Mouse (Mus musculus): Measurements from ENCODE around the gene Tsga10. TPM values are rescaled to one million over a fixed set of nuclear protein-coding genes. Genes with fewer than 3 reads are reported as not detected.
A peak's percentile ranks its signal among the peaks of the same experiment; 100 is the strongest.

The Tsga10 gene
- polyA plus RNA-seq, 1 experiment from 2014 or later = 19.1 TPM

DNA sequence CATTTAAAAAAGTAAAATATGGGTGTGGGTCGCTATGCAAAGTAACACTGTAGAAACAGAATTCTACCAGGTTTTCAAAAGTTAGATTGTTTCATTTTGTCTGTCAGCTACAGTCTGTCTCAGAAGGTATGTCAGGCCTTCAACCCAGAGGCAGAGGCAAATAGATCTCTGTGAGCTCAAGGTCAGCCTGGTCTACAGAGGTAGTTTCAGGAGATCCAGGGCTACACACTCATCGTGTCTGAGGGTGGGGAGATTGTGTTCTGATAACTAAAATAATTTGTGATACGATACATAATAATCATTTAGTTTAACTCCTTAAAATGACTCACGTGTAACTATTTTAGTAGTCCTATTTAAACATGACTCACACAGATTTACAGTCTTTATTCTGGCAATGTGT is 6.9 kb upstream of the Tsga10 start:
- H3K27me3 ChIP-seq = peaks cover 14% of the 10 kb centered on the region
- H3K36me3 ChIP-seq = peaks cover 34% of the 10 kb centered on the region
- ATAC-seq (ENCODE audit: low read depth) = no peak
- no peak overlapping the region for H3K27ac ChIP-seq (replicated peaks)
- H3K4me2 ChIP-seq = peak overlapping the region; percentile 78
- H3K4me3 ChIP-seq = peak overlapping the region; percentile 54; the same call in 1 of the 2 replicates
- no peak overlapping the region for H3K9ac ChIP-seq
- peaks cover 10% of the 10 kb centered on the region; the same call in 1 of the 2 replicates for H3K9me3 ChIP-seq
- H3K4me1 ChIP-seq (replicated peaks) = peaks cover 15% of the 10 kb centered on the region
- 95% methylated on average over 4 of the region's 4 CpGs for WGBS

DNA sequence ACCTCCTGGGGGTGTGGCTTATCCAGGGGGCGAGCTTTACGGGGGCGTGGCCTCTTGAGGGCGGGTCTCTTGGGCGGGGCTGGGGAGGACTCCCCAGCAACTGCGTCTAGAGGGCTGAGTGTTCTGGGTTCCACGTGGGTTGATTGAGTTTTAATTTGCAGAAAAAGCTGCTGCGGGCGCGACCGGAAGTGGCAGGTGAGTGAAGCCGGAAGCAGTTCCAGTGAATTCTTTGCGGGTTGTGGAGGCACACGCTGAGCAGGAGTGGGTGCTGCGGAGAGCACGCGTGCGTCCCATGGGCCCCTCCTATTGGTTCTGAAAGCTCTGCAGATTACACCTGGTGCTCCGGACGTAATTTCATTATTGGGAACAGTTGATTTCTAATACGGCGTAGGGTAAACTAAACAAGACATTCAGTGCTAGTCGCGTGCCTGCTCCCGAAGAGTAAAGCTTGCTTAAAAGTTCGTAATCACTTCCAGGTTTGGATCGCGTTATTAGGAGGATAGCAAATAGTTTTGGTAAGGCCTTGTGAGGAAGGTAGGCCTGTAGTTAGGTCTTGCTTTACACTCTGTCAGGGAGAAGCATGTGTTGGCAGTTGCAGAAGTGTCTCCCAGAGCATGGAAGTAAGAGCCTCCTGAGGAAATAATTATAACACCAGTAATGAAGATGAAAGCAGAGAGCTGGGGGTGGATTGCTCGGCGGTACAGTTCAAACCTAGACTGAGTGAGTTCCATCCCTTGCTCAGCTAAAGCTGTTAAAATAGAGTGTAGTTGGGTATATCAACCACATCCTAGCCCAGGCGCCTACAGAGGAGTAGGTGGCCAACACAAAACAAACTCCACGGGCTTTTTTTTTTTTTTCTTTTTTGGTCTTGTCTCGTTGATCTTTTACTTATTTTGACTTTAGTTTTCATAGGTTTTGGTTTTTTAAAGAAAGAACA is 6.2 kb upstream of the Tsga10 start:
- Histone ChIP-seq H3K9ac (peak overlapping the region; percentile 66), H3K36me3 (peaks cover 26% of the 10 kb centered on the region), H3K27me3 (peaks cover 14% of the 10 kb centered on the region), H3K4me1 (replicated peaks) (peaks cover 15% of the 10 kb centered on the region), H3K9me3 (peaks cover 10% of the 10 kb centered on the region; the same call in 1 of the 2 replicates), H3K27ac (replicated peaks) (peak overlapping the region; percentile 59), H3K4me2 (peak overlapping the region; percentile 78), H3K4me3 (peak overlapping the region; percentile 54)
- ATAC-seq (ENCODE audit: low read depth) = peak; percentile 87
- WGBS = 7% methylated on average over 33 of the region's 33 CpGs

DNA sequence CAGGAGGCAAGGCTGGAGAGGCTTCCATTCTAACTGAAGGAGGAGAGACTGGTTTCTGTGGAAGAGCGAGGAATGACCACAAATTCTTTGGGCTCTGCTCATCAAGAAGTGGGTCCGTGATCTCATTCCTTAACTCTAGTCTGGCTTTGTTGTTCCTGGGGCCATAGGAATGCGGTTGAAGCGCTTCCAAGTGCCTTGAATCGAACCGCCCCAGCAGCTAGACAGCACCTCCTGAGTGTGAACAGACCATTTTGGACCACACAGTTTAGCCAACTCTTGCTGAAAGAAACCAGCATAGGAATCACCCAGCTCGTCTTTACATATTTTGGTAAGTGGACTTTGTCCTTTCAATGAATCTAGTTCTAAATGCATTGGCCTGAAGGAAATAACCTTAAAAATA is 5.5 kb upstream of the Tsga10 start, which contains the start of gene Lipt1:
TSS of gene Lipt1 (plus strand) at position 35 of the 400 bp plus-strand sequence.
- peak; percentile 46 for ATAC-seq (ENCODE audit: low read depth)
- H3K27me3 ChIP-seq = peaks cover 14% of the 10 kb centered on the region
- 10% methylated on average over 7 of the region's 7 CpGs for WGBS
- H3K27ac ChIP-seq (replicated peaks) = peak within 1 kb of the TSS; percentile 59
- peak within 1 kb of the TSS; percentile 78 for H3K4me2 ChIP-seq
- H3K4me3 ChIP-seq = peak within 1 kb of the TSS; percentile 54
- peaks cover 15% of the 10 kb centered on the region for H3K4me1 ChIP-seq (replicated peaks)
- H3K9ac ChIP-seq = peak within 1 kb of the TSS; percentile 66
- peaks cover 19% of the 10 kb centered on the region for H3K36me3 ChIP-seq
- peaks cover 10% of the 10 kb centered on the region; the same call in 1 of the 2 replicates for H3K9me3 ChIP-seq

- H3K36me3 ChIP-seq = no peaks in the 10 kb centered on the region
- no peak overlapping the region for H3K9ac ChIP-seq
- peaks cover 14% of the 10 kb centered on the region for H3K27me3 ChIP-seq
- H3K4me1 ChIP-seq (replicated peaks) = peaks cover 22% of the 10 kb centered on the region
- H3K4me2 ChIP-seq = no peak overlapping the region
- ATAC-seq (ENCODE audit: low read depth) = no peak
- WGBS = 58% methylated on average over 2 of the region's 2 CpGs
- no peak overlapping the region for H3K27ac ChIP-seq (replicated peaks)
- H3K4me3 ChIP-seq = no peak overlapping the region
- H3K9me3 ChIP-seq = no peaks in the 10 kb centered on the region
Measured at GRCm38 (mm10) chr1:37869362-37869761, 3.1 kb upstream of the Tsga10 start.

DNA sequence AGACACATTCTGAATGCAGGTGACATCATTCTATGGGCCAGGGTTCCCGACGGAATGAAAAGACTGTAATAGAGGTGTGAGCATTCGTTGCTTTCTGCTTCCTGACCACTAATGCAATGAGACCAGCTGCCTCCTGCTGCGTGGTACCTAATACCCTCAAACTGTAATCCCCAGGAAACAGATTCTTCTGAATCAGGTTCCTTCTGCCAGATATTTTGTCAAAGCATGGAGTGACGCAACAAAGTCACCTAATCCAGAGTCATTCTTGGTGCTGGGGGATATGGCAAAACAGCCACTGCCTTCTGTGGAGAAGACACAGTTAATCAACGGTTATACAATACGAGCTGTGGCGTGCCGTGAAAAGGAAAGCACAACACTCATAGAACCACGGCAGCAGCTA is 2.4 kb upstream of the Tsga10 start:
- H3K9me3 ChIP-seq = no peaks in the 10 kb centered on the region
- no peak for ATAC-seq (ENCODE audit: low read depth)
- no peak overlapping the region for H3K4me2 ChIP-seq
- no peak overlapping the region for H3K4me3 ChIP-seq
- H3K9ac ChIP-seq = no peak overlapping the region
- no peak overlapping the region for H3K27ac ChIP-seq (replicated peaks)
- H3K36me3 ChIP-seq = no peaks in the 10 kb centered on the region
- 58% methylated on average over 10 of the region's 10 CpGs for WGBS
- peaks cover 14% of the 10 kb centered on the region for H3K27me3 ChIP-seq
- peaks cover 22% of the 10 kb centered on the region for H3K4me1 ChIP-seq (replicated peaks)

DNA sequence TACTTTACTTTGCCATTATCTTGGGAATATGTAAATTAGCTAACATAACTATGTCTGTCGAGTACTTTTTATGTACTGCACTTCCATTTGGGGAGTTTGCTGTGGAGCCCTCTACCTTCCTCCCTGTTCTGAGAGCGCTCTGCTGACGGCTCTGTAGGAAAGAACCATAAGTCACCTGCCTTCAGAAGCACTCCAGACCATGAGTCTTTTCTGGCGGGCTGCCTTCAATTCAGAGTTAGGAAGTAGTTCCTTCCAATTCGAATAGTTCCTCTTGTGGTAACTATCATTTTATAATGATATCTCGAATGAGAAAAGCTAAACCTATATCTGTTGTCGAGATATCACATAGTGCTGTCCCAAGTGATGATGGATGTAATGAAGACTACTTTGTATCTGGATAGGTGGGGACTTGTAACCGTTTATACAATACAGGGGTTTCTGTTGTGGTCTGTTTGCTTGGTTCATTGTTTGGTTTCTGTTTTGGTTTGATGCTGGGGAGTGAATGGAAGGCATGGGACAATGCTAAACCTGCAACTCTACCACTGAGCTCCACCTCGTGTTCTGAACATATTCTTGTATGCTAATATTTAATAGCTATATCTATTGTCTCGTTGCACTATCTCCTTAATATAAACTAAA is 1.6 kb upstream of the Tsga10 start:
- Histone ChIP-seq H3K27ac (replicated peaks) (no peak overlapping the region), H3K4me1 (replicated peaks) (peaks cover 21% of the 10 kb centered on the region)

DNA sequence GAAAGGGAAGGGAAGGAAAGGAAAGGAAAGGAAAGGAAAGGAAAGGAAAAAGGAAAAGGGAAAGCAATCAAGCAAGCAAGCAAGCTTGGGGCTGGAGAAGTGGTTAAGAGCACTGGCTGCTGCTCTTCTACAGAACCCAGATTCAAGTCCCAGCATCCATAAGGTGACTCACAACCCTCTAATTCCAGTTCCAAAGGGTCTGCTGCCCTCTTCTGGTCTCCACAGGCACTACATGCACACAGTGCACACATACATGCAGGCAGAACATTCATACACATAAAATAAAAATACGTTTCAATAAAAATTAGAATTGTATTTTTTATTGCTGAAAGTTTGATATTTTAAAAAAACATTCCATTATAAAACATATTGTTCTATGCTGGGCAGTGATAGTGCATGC is 827 bp upstream of the Tsga10 start:
- no peak overlapping the region for H3K4me2 ChIP-seq
- 68% methylated on average over 1 of the region's 1 CpGs for WGBS
- no peak overlapping the region for H3K4me3 ChIP-seq
- H3K9me3 ChIP-seq = no peaks in the 10 kb centered on the region
- no peak overlapping the region for H3K9ac ChIP-seq
- ATAC-seq (ENCODE audit: low read depth) = no peak
- H3K4me1 ChIP-seq (replicated peaks) = peaks cover 19% of the 10 kb centered on the region
- H3K27ac ChIP-seq (replicated peaks) = no peak overlapping the region
- H3K36me3 ChIP-seq = no peaks in the 10 kb centered on the region
- peaks cover 14% of the 10 kb centered on the region for H3K27me3 ChIP-seq

More for the DNA sequence above, 1.6 kb upstream of the Tsga10 start:
- no peak overlapping the region for H3K4me2 ChIP-seq
- 74% methylated on average over 10 of the region's 10 CpGs for WGBS
- no peak overlapping the region for H3K4me3 ChIP-seq
- H3K9ac ChIP-seq = no peak overlapping the region
- no peaks in the 10 kb centered on the region for H3K36me3 ChIP-seq
- H3K9me3 ChIP-seq = no peaks in the 10 kb centered on the region
- ATAC-seq (ENCODE audit: low read depth) = no peak
- peaks cover 14% of the 10 kb centered on the region for H3K27me3 ChIP-seq

GRCm38 (mm10) chr1:37865401-37866215 is 621 bp downstream of the Tsga10 start:
- Histone ChIP-seq H3K27ac (replicated peaks) (peak overlapping the region; percentile 92), H3K4me2 (peak overlapping the region; percentile 57), H3K4me1 (replicated peaks) (peaks cover 15% of the 10 kb centered on the region), H3K27me3 (peaks cover 14% of the 10 kb centered on the region), H3K36me3 (no peaks in the 10 kb centered on the region), H3K9ac (peak overlapping the region; percentile 72), H3K4me3 (peak overlapping the region; percentile 68), H3K9me3 (no peaks in the 10 kb centered on the region)
- 10% methylated on average over 23 of the region's 23 CpGs for WGBS
- no peak for ATAC-seq (ENCODE audit: low read depth)

GRCm38 (mm10) chr1:37864511-37865400 is 1.5 kb downstream of the Tsga10 start:
- peak overlapping the region; percentile 68 for H3K4me2 ChIP-seq
- peaks cover 10% of the 10 kb centered on the region for H3K27me3 ChIP-seq
- H3K9me3 ChIP-seq = no peaks in the 10 kb centered on the region
- H3K36me3 ChIP-seq = no peaks in the 10 kb centered on the region
- peak overlapping the region; percentile 82 for H3K9ac ChIP-seq
- peaks cover 15% of the 10 kb centered on the region for H3K4me1 ChIP-seq (replicated peaks)
- under 1% methylated on average over 87 of the region's 90 CpGs for WGBS
- peak overlapping the region; percentile 68 for H3K4me3 ChIP-seq
- peak; percentile 98 for ATAC-seq (ENCODE audit: low read depth)
- peak overlapping the region; percentile 92 for H3K27ac ChIP-seq (replicated peaks)

DNA sequence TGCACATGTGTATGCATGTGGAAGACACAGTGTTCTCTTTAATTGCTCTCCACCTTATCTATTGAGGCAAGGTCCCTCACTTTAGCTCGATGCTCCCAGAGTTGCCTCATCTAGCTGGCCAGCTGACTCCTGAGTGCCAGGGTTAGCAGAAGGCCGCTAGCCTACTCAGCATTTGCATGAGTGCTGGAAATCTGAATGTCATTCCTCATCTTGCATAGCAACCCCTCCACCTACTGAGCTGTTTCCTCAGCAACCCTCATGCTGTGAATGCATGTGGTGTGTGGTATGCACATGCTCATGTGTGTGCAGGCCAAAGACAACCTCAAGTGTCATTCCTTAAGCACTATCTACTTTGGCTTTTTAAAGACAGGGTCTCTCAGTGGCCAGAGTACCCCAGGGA is 15.5 kb downstream of the Tsga10 start:
- no peaks in the 10 kb centered on the region for H3K27me3 ChIP-seq
- 0 out of 2 replicates have a peak, but pooled peaks cover 4% of the 10 kb centered on the region for H3K4me1 ChIP-seq (replicated peaks)
- H3K27ac ChIP-seq (replicated peaks) = no peak overlapping the region
- H3K9me3 ChIP-seq = no peaks in the 10 kb centered on the region
- peaks cover 16% of the 10 kb centered on the region for H3K36me3 ChIP-seq
- no peak overlapping the region for H3K4me2 ChIP-seq
- no peak overlapping the region for H3K4me3 ChIP-seq
- WGBS = 68% methylated on average over 2 of the region's 2 CpGs
- no peak overlapping the region for H3K9ac ChIP-seq
- ATAC-seq (ENCODE audit: low read depth) = no peak

GRCm38 (mm10) chr1:37846878-37847277 is 19.4 kb downstream of the Tsga10 start:
- WGBS = 81% methylated on average over 8 of the region's 8 CpGs

More at GRCm38 (mm10) chr1:37846878-37847277, 19.4 kb downstream of the Tsga10 start:
- no peak overlapping the region for H3K4me3 ChIP-seq
- H3K4me2 ChIP-seq = no peak overlapping the region
- no peaks in the 10 kb centered on the region for H3K36me3 ChIP-seq
- H3K9me3 ChIP-seq = no peaks in the 10 kb centered on the region
- H3K27ac ChIP-seq (replicated peaks) = no peak overlapping the region
- no peak for ATAC-seq (ENCODE audit: low read depth)
- 0 out of 2 replicates have a peak, but pooled peaks cover 4% of the 10 kb centered on the region for H3K4me1 ChIP-seq (replicated peaks)
- no peaks in the 10 kb centered on the region for H3K27me3 ChIP-seq
- H3K9ac ChIP-seq = no peak overlapping the region

Data from neural tube, embryonic 13.5 days (tissue).